Mouse (Mus musculus) lung, adult 2 months (tissue): ENCODE data around the gene Srp68.

ENCODE experiments used
- CTCF ChIP-seq: fragments of 200-500 bp; IDR thresholded peaks from 2 replicates; pipeline ENCODE4 v1.5.1; 2011; ENCODE audit warnings: mild to moderate bottlenecking, low read length, control low read depth; ENCODE audit not compliant: insufficient read depth
- POLR2A ChIP-seq: fragments of 200-500 bp; IDR thresholded peaks from 2 replicates; pipeline ENCODE4 v1.6.1; 2011; ENCODE audit warnings: low read depth, mild to moderate bottlenecking, control low read depth, low read length, borderline replicate concordance; ENCODE audit errors: extremely low read depth

GRCm38 (mm10) chr11:116259461-116259860, 14.6 kb downstream of the Srp68 start:
- no peak for TF ChIP-seq CTCF
- TF ChIP-seq POLR2A, result no peak
